Mouse (Mus musculus) heart, postnatal 25 days (tissue): ENCODE data around the gene Ccr8. TPM values are rescaled to one million over a fixed set of nuclear protein-coding genes. Genes with fewer than 3 reads are reported as not detected.

Source experiments
- DNase-seq: peaks from one replicate; pipeline ENCODE4 v3.0.0; 2022; ENCODE audit warnings: low spot score
- intact Hi-C: fragments of 180-260 bp; cut with DNase I; formaldehyde crosslinking; loops from one replicate; pipeline ENCODE4 v1.15.1; 2025
- total RNA-seq, 2 experiments: library from RNA; stranded (reverse); gene quantifications; 2 replicates each; pipeline ENCODE4 v1.2.3; 2021

The Ccr8 gene
- not detected for total RNA-seq

DNA sequence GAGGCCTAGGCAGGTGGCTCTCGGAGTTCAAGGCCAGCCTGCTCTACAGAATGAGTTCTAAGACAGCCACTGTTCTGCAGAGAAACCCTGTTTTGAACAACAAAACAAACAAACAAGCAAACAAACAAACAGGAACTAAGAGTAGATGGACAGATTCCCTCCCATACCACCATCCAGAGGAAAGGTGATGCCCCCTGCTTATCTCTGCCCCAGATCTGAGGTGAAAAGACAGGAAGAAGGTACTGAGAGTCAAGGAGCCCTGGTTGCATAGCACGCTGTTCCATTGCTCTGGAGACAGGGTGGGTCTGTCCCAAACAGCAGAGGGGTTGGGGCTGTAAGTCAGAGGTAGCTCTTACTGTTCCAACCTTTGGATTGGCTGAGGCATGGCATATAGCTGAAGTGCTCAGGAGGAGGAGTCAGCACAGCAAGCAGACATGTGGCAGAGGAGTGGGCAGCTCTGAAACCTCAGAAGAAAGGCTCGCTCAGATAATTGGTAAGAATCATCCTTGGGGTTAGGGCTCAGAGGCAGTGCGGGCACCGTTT is at the start of gene Ccr8:
Gene Ccr8 (plus strand): TSS at position 419 of the 543 bp plus-strand sequence.
- no peak for DNase-seq
- intact Hi-C loops, result no loop called here

DNA sequence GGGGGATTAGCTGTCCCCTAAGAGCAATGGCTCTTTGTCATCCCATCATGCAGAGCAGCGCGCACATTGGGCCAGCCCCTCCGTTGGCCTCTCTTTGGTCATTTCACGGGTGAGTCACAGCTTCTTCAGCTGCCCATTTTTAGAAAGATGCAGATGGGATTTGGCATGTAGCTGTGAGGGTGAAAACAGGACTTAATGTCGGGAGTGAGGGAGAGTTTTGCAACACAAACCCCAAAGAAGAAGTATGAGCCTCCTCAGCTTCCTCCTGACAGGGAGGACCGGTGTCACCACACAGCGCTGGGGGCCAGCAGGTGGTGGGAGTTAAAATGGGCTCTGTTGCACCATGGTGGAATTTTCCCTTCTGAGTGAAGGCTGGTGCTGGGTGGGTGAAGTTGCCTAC is 48.8 kb upstream of the Ccr8 start:
- DNase-seq, result no peak
- intact Hi-C loops, result no loop called here

DNA sequence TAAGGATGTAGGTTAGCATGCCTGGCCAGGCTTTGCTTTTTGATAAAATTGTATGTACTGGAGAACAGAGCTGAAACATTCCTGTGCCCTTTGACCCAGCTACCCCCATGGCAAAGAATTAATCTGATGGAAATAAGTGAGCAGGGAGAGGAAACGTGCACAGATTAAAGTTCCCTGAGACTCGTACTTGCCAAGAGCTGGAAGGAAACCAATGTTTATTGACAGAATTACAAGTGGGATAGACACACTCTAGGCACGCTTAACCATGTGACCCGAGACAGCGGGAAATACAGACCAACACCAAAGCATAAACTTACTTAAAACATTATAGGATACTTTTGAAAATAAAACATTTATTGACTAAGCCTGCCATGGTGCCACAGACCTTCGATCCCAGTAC is 43.4 kb upstream of the Ccr8 start:
- DNase-seq, result no peak
- intact Hi-C loops, result no loop called here

DNA sequence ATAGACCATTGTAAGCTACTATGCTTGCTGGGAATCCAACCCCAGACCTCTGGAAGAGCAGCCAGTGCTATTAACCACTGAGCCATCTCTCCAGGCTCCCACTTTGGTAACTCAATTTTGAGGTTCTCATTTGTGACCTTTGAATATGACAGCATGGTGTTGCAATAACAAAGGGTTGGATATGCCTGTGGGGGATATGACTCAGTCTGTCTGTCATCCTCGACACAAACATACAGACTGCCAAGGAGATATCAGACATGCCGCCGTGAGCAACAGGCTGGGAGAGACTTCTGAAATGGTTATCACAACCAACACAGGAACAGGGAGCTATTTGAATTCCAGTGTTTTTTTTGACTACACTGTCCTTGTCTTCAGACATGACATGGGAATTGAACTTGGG is 42.5 kb upstream of the Ccr8 start:
- intact Hi-C loops, result no loop called here
- no peak for DNase-seq

DNA sequence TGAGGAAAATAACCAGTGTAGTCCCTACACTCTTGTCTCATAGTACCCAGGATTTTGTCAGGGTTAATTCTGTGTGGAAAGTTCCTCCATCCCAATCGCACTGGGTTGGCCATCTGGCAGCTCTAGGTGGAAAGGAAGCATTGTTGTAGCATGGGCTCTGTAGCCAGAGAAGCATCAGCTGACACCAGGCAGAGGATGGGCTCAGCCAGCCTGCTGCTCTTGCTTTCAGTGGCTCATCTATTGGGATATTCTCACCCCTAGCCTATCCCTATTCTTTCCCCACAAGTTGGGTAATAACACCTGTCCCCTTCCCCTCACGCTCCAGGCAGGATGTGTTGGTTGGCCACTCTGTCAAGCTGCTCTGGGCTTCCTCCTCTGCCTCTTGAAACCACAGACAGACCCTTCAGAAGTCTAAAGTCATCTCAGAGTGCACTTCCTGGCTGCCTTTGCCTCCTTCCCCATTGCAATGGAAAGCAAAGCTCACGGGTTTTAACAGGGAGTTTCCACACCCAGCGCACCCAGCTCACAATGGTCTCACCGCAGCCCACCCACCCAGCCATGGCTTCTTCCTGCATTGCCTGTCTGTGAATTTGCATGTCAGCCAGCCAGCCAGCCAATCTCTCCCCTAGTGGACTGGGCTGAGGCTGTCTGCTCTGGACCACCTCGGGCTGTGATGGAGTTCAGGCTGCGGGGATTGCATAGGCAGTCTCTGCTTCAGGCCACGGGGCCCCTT is 37.2 kb upstream of the Ccr8 start:
- DNase-seq, result no peak
- intact Hi-C loops, result no loop called here

DNA sequence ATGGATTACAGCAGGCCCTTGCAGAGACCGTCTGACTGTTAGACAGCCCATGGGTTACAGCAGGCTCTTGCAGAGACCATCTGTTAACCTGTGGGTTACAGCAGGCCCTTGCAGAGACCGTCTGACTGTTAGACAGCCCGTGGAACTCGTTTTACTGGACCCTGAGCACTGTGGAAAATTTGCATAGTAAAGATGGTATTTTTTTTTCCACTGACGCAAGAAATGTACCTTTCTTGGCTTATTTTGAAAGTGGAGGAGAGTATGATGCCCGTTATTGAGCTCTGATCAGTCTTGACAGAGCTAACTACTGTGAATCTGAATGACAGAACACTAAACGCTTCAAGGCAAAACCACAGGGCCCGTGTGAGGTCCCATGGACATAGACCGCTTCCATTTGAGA is 35.7 kb upstream of the Ccr8 start:
- intact Hi-C loops, result no loop called here
- no peak for DNase-seq

DNA sequence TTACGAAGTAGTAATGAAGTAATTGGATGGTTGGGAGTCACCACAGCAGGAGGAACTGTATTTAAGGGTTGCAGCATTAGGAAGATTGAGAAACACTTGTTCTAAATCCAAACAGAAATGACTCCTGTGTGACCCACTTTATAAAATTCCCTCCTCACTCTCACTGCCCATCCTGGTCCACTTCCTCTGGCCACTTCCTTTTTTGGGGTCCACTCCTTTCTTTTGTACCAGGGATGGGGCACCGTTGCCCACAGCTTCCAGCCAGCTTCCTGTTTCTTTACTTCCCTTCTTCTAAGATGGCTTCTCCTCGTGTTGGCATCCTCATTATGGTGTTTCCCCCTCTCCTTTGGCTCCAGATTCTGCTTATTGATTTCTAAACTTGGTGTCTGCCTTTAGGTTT is 33.2 kb upstream of the Ccr8 start:
- intact Hi-C loops, result no loop called here
- no peak for DNase-seq

DNA sequence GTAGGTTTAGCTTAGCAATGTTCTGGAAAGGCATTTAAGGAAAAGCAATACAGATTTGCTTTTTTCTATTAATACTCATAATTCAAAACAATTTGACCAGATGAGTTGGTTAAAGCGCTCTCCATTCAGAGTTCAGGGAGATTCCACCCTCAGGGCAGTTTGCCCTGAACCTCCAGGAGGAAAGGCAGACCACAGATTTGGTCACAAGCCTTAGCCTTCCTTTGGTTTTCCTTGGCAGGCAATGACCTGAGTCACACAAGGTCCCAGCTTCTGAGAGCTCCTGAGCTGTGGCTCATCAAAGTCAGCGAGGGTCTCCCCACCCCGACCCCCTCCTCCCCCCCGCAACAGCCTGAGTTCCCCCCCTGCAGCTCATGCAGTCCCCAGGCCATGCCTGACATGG is 27.6 kb upstream of the Ccr8 start:
- no peak for DNase-seq
- intact Hi-C loops, result no loop called here

DNA sequence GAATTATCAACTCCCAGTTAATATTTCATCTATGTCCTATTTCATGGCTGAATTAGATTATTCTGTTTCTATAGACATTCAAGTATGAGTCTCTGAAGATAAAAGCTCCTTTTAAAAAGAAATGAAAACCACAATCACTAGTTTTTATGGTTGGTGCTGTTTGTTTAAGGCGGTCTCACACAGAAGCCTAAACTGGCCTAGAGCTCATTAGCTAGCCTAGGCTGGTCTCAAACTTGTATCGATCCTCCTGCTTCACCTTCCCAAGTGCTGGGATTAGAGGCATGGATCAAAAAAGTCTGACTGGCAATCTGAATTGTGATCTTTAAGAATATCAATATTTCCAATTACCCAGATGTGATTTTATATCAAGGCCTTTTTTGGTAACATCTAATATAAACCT is 24.3 kb upstream of the Ccr8 start:
- intact Hi-C loops, result no loop called here
- no peak for DNase-seq

DNA sequence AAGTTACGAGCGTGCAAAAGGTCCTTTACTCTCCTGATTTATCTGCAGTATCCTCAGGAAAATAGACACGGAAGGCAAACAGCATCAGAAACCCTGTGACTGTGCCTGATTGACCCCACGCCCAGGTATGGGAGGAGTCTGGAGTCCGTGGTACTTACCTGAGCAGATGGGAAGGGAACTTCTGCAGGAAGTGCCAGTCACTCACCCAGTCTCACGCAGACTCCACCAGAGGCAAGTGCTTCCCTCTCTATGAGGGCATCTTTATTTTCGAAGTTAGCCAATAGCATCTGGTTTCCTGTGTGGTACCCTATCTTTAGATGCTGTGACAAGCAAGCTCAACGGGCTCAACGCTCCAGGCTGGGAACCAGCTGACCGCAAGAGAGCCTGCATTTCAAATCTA is 23.9 kb upstream of the Ccr8 start:
- intact Hi-C loops, result no loop called here
- DNase-seq, result no peak

DNA sequence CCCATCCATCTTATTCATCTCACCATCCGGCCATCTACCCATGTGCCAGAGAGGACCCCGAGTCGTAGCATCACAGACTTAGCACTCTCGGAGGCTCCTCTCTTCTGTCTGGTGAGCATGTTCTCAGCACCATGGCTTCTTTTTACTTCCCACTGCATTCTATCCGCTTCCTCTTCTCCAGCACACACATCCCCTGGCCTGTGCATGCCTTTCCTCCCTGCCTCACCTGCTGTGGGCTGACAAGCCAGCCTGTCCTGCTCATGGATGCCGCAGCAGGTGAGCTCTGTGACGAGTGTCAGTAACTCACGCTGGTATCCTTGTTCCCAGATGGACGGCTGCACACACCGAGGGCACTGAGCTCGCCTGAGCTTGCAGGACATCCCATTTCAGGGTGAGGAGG is 22.1 kb upstream of the Ccr8 start, which contains the start of gene Cx3cr1:
Gene Cx3cr1 (minus strand): TSS at position 101 of the 400 bp plus-strand sequence.
- intact Hi-C loops, result no loop called here
- DNase-seq, result no peak

DNA sequence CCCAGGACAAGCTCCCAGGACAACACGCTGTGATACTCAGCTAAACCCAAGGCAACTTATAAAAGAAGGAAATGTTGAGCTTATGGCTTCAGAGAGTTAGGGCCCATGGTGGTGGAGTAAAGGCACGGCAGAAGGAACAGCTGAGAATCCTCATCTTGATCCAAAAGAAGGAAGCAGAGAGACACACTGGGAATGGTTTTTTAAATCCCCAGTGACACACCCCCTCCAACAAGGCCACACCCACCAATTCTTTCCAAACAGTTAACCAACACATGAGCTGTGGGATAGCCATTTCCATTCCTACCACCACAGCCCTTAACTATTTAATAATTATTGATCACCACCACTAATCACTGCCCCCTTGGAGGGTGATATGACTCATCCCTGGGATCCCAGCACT is 20.7 kb upstream of the Ccr8 start:
- intact Hi-C loops, result no loop called here
- no peak for DNase-seq

DNA sequence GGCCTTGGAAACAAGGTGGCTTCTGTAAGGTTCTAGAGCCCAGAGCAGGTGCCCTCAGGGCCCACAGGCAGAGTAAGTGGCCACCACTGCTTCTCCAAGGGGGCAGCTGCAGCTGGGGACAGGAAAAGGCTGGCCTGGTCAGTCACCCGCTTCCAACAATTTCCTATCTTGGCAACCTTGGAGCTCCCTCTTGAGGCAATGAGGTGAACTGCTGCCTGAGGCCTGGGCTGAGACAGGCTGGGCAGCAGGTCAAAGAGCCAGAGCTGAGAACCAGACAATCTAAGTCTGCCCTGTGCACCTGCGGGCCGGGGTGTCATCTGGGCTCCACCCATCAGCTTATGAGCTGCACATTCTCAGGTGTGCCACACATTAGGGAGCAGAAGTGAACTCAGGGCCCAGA is 18.7 kb upstream of the Ccr8 start:
- intact Hi-C loops, result loop anchor here (1.0 to 2.0 kb wide), 4 partner anchors 45 to 160 kb away; no protein-coding TSS in a partner anchor
- peak; percentile 65 for DNase-seq

DNA sequence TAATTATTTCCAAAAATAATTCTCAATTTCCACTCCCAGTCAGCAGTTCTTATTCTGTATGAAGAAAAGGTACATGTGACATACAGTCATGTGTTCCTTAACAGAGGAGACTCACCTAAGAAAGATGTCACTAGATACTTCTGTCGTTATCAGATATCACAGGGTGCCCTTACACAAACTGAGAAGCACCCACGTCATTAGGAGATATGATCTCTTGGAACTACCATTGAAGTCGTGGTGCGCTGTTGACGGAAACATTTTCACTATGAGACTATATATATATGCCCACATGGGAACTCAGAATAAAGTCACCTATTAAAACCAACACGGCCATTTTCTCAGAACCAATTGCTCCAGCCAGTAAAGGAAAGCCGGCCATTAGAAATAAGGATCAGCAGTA is 17.4 kb upstream of the Ccr8 start:
- intact Hi-C loops, result no loop called here
- no peak for DNase-seq

DNA sequence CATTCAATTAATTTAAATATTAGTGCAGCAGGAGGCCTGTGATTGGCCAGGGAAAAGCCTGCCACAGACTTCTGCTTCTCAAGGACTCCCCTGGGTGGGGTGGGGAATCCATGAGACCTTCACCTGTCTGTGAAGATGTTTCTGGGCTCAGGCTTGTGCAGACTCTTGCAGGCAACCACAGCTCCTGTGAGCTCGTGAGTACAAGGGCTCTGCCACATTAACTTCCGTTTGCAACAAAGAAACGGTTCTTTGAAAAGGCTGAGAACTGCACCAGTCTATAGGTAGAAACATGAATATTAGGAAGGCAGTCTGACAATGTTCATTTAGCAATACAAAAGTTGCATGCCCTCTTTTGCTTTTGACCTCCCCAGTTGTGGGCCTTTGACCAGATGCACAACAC is 13.7 kb upstream of the Ccr8 start:
- intact Hi-C loops, result no loop called here
- DNase-seq, result no peak

DNA sequence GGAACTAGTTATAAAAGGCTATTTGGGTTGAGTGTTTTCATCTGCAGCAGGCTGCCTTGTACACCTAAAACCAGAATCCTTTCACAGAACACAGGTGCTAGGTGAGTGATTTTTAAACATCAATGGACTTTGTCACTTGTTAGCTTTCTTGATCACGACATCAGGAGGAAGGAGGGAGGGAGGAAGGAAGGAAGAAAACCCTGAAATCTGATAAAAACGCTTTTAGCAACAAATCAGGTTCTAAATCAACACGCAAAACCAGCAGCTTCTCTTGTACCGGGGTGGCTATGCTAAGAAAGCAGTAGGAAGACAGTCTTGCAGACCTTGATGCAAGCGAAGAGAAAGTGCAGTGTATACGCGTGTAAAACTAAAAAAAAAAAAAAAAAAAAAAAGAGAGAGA is 12.0 kb upstream of the Ccr8 start:
- intact Hi-C loops, result no loop called here

DNA sequence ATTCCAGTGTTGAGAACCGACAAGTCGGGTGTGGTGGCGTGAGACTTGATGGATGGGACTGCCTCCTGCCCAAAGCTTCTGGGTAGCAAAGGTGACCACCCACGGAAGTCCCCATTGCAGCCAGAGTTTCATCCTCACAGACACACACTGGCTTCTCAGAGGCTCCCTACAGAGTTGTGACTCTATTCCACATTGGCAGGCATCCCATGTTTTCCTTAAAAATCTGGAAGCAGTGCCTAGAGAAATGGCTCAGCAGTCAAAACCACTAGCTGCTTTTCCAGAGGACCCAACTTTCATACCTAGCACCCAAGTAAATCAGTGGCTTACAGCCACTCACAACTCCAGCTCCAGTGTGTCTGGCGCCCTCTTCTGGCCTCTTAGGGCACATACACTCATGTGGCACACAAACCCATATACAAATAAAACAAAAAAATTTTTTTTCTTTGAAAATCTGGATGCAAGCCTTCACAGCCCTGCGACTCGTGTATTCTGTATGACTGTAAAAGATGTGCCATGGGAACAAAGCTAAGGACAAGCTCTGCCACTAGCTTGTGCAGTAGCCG is 11.3 kb upstream of the Ccr8 start:
- intact Hi-C loops, result no loop called here
- no peak for DNase-seq

More for the DNA sequence above, 12.0 kb upstream of the Ccr8 start:
- no peak for DNase-seq

DNA sequence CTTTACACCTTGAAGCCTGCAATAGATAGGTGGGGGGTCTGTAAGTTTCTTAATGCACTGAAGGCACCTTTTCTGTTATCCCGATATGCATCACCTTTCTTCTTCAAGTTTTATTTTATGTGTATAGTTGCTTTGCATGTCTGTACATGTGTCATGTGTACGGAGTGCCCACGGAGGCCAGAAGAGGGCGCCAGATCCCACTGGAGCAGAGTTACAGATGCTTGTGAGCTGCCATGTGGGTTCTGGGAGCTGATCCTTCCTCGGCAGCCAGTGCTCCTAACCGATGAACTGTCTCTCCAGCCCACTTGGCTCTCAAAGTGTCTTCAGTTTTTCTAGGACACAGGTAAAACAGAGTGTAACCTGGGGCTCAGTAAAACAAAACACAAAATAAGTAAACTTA is 10.7 kb upstream of the Ccr8 start:
- no peak for DNase-seq
- intact Hi-C loops, result no loop called here

DNA sequence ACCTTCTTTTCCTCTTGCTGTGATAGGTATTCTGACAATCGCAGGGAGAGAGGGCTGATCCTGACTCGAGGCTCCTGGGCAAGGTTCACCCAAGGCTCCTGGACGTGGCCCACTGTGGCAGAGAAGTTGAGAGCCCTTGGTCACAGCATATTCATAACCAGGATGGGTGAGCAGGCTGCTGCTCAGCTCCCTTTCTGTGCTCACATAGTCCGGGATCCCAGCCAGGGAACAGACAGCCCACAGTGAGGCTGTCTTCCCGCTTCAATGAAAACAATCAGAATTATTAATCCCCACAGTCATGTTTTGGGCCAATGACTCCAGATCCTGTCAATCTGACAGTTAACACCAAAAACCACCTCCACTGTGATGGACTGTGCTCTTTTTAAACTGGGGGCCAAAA is 9.9 kb upstream of the Ccr8 start:
- no peak for DNase-seq
- intact Hi-C loops, result no loop called here

DNA sequence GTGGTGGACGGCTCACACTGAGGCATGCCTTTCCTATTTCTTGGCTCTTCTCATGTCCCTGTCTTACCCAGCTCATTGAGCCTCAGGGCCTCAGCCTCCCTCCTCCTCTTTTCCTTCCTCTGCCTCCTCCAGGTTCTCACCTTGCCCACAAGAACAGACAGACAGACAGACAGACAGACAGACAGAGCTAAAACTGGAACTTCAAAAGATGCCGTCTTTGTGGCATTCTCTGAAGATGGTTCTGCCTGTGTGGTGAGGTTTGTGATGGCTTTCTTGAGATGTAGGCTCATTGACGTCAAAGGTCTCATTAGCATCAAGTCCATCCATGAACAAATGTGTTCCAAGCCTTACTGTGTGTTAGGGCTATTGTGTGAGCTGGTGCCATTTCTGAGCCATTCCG is 9.2 kb upstream of the Ccr8 start:
- intact Hi-C loops, result no loop called here

DNA sequence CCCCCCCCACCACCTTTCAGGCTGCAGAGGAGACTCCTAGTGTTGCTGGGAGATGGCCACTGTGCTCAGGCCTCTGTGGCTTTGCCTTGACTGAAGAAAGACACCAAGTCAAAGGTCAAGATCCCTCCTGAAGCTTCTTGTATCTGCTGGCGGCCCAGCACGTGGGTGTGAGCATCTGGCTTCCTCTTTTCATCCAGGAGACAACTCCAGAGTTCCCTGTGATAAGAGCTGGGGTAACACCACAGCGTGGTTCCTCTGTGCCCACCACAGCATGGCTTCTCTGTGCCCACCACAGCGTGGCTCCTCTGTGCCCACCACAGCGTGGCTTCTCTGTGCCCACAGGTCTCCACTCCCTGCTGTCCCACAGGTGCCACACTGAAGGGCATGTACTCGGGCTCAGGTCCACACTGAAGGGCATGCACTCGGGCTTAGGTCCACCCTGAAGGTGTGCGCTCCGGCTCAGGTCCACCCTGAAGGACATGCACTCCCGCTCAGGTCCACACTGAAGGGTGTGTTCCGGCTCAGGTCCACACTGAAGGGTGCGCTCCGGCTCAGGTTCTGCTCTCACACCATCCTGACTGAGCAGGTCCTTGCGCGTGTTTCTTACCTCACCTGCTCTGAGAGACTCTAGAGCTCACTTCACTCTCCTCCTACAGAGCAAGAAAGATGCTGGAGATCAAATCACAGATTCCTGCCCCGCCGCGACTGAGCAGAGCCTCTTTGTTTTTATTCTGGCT is 8.6 kb upstream of the Ccr8 start:
- intact Hi-C loops, result no loop called here
- no peak for DNase-seq

More for the DNA sequence above, 9.2 kb upstream of the Ccr8 start:
- DNase-seq, result no peak
